Mouse (Mus musculus) neural tube, embryonic 11.5 days (tissue): ENCODE results near the gene Msl1. TPM values are rescaled to one million over a fixed set of nuclear protein-coding genes. Genes with fewer than 3 reads are reported as not detected.
A peak's percentile ranks its signal among the peaks of the same experiment; 100 is the strongest.

Source experiments
- ATAC-seq: fragments of 200-750 bp; cut with Nextera tagmentation; 2 replicates; pipeline ENCODE4 v1.8.0; 2017; ENCODE audit warnings: moderate number of reproducible peaks, mild to moderate bottlenecking, moderate TSS enrichment, moderate library complexity; ENCODE audit not compliant: insufficient read depth, low FRiP score, low TSS enrichment
- DNase-seq: peaks from one replicate; pipeline ENCODE4 v3.0.0-alpha.2; 2015; ENCODE audit warnings: low spot score
- H3K27ac ChIP-seq: fragments of 300-500 bp; sonication (generic); 2 replicates; pipeline ENCODE4 v1.5.1; 2014; ENCODE audit warnings: low read depth, mild to moderate bottlenecking, low read length
- H3K27me3 ChIP-seq: fragments of 300-500 bp; sonication (generic); 2 replicates; pipeline ENCODE4 v1.6.1; 2014; ENCODE audit warnings: mild to moderate bottlenecking, low read length, mixed read lengths; ENCODE audit not compliant: control insufficient read depth, insufficient read depth
- H3K36me3 ChIP-seq: fragments of 300-500 bp; sonication (generic); 2 replicates; pipeline ENCODE4 v1.6.1; 2014; ENCODE audit warnings: mild to moderate bottlenecking, low read length, moderate library complexity, mixed read lengths; ENCODE audit not compliant: control insufficient read depth, insufficient read depth
- H3K4me1 ChIP-seq: fragments of 300-500 bp; sonication (generic); 2 replicates; pipeline ENCODE4 v1.6.1; 2014; ENCODE audit warnings: low read length, mixed read lengths; ENCODE audit not compliant: control insufficient read depth, insufficient read depth
- H3K4me2 ChIP-seq: fragments of 300-500 bp; sonication (generic); 2 replicates; pipeline ENCODE4 v1.6.1; 2014; ENCODE audit warnings: low read depth, mild to moderate bottlenecking, moderate library complexity
- H3K4me3 ChIP-seq: fragments of 300-500 bp; sonication (generic); 2 replicates; pipeline ENCODE4 v1.5.1; 2014; ENCODE audit warnings: low read depth, low read length
- H3K9ac ChIP-seq: fragments of 300-500 bp; sonication (generic); 2 replicates; pipeline ENCODE4 v1.6.1; 2014; ENCODE audit warnings: mild to moderate bottlenecking, low read length
- H3K9me3 ChIP-seq: fragments of 300-500 bp; sonication (generic); 2 replicates; pipeline ENCODE4 v1.6.1; 2016; ENCODE audit warnings: low read length; ENCODE audit not compliant: control insufficient read depth
- WGBS: fragments of 180-500 bp; shearing (Covaris S2); extraction: QIAGEN DNeasy Blood & Tissue Kit; methylation state at CpG from one replicate; pipeline ENCODE4 v1.1.7; 2014; 5-methylcytosine and 5-hydroxymethylcytosine counted together
- polyA plus RNA-seq: library from polyadenylated mRNA; unstranded; fragments of >200 nt; fragmentation: Nextera tagmentation; extraction: Ambion mirVana; gene quantifications from 2 replicates; pipeline ENCODE4 v1.2.1, GENCODE M21; 2014

Msl1 gene
- polyA plus RNA-seq, 1 experiment from 2014 or later: 24.2 TPM

DNA sequence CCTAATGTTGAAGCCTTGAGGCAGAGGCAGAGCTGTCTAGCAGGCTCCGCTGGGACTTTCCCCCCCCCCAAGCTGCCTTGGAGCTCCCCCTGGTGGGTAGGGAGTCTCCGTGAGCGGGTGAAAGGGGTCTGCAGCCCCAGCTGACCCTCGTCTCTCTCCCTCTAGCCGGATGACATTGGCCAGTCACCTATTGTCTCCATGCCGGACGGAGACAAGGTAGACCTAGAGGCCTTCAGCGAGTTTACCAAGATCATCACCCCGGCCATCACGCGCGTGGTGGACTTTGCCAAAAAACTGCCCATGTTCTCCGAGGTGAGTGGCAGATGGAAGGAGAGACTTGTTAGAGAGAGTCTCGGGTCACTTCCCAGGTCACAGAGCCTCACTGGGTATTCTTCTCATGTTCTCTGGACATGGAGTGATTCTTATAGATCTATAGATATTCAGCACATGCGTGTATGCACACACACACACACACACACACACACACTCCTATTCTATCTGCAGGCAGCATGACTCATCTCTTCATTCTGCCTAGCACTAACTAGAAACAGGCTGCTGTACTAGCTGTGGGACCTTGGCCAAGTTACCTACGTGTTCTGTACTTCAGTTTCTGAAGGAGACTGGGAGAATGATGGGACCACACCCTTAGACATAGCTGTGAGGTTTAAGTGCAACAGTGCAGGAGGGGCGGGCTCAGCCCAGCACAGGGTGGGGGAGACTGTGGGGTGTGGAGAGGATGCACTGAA, 32.4 kb upstream of the Msl1 start:
- H3K36me3 ChIP-seq: peaks cover 4% of the 10 kb centered on the region
- no peak overlapping the region for H3K4me2 ChIP-seq
- no peak overlapping the region for H3K4me3 ChIP-seq
- no peak overlapping the region for H3K27ac ChIP-seq
- H3K27me3 ChIP-seq: no peaks in the 10 kb centered on the region
- no peaks in the 10 kb centered on the region for H3K9me3 ChIP-seq
- 73% methylated on average over 17 of the region's 17 CpGs for WGBS
- H3K4me1 ChIP-seq: peaks cover 20% of the 10 kb centered on the region
- DNase-seq (peak; percentile 24), ATAC-seq (no peak)
- no peak overlapping the region for H3K9ac ChIP-seq

DNA sequence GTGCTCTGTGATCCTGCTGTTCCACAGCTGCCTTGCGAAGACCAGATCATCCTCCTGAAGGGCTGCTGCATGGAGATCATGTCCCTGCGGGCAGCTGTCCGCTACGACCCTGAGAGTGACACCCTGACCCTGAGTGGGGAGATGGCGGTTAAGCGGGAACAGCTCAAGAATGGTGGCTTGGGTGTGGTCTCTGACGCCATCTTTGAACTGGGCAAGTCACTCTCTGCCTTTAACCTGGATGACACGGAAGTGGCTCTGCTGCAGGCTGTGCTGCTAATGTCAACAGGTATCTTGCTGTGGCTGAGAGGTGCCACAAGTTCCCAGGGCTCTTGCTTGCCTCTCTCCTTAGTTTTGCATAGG, 31.8 kb upstream of the Msl1 start:
- Histone ChIP-seq H3K9ac (no peak overlapping the region), H3K36me3 (peaks cover 4% of the 10 kb centered on the region), H3K4me1 (peaks cover 25% of the 10 kb centered on the region), H3K27me3 (no peaks in the 10 kb centered on the region), H3K9me3 (no peaks in the 10 kb centered on the region), H3K27ac (no peak overlapping the region), H3K4me2 (no peak overlapping the region), H3K4me3 (no peak overlapping the region)
- ATAC-seq (no peak), DNase-seq (peak; percentile 9)
- 85% methylated on average over 8 of the region's 8 CpGs for WGBS

DNA sequence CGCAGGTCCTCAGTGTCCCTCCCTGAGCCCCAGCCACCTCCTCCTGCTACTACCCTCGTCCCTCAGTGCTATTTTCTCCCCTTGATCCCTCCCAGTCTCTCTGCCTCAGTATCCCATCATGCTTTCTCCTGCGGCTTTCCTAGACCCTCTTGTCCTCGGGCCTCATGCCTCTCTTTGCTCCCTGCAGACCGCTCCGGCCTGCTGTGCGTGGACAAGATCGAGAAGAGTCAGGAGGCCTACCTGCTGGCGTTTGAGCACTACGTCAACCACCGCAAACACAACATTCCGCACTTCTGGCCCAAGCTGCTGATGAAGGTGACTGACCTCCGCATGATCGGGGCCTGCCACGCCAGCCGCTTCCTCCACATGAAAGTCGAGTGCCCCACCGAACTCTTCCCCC, 31.2 kb upstream of the Msl1 start:
- no peak overlapping the region for H3K27ac ChIP-seq
- no peaks in the 10 kb centered on the region for H3K9me3 ChIP-seq
- H3K9ac ChIP-seq: no peak overlapping the region
- ATAC-seq (no peak), DNase-seq (no peak)
- H3K36me3 ChIP-seq: peaks cover 4% of the 10 kb centered on the region
- H3K27me3 ChIP-seq: no peaks in the 10 kb centered on the region
- H3K4me3 ChIP-seq: no peak overlapping the region
- H3K4me1 ChIP-seq: peaks cover 27% of the 10 kb centered on the region
- H3K4me2 ChIP-seq: no peak overlapping the region
- WGBS: 85% methylated on average over 18 of the region's 18 CpGs

DNA sequence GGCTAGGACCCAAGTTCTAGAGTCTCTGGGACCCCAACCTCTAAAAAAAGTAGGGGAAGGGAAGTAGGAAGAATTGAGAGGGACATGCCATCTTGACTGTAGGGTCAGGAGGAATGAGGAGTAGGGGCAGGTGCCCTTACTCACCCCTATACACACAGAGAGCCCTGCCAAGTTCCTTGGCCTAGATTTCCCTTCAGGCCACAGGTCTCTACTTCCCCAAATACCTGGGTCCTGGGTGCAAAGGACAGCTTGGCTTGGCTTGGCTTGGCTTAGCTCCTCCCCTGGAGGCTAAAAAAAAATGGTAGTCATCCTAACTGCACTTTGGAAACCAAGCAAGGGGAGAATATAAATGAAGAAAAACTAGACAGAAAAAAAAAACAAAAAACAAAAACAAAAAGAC, 30.6 kb upstream of the Msl1 start:
- Histone ChIP-seq H3K36me3 (peaks cover 4% of the 10 kb centered on the region), H3K27me3 (no peaks in the 10 kb centered on the region), H3K4me3 (no peak overlapping the region), H3K9me3 (no peaks in the 10 kb centered on the region), H3K4me1 (peaks cover 27% of the 10 kb centered on the region), H3K27ac (no peak overlapping the region), H3K9ac (no peak overlapping the region), H3K4me2 (no peak overlapping the region)
- no peak for ATAC-seq
- DNase-seq: no peak

DNA sequence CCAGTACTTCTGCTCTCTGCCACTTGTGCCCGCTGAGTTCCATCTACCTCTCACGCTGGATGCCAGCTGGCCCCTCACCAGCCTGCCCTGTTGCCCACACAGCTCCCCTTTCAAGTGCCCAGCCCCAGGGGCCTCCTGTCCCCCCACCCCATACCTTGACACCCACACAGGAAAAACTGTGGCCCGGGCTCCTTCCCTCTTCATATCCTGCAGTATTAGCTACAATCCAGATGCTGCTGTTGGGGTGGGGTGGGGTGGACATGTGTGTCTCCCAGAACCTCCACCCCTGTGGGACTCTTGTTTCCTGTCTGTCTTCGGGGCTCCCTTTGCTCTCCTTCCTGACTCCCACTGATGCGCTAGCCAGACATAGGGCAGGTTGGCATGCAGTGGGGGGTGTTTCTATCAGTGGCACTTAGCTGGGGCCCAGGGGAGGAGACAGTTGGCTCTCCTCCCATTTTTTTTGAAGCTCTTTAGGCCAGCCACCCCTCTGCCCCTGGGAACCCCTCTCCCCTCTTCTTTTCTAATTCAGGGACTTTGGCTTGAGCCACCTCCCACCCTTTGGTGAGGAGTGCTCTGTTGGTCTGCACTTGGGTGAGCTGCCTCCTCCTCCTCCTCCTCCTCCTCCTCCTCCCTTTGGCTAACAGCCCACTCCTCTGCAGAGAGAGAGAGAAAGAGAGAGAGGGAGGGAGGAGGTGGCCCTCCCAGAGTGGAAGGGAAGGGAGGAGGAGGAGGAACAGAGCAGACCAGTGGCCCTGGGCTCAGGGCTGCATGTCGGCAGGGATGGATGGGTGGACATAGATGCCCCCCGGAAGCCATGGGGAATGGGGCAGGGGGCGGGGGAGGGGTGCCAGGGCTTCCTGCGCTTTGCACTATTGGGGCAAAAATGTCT, 29.7 kb upstream of the Msl1 start:
- Histone ChIP-seq H3K9me3 (no peaks in the 10 kb centered on the region), H3K4me1 (peaks cover 27% of the 10 kb centered on the region), H3K27ac (no peak overlapping the region), H3K9ac (no peak overlapping the region), H3K4me3 (no peak overlapping the region), H3K27me3 (no peaks in the 10 kb centered on the region), H3K4me2 (no peak overlapping the region), H3K36me3 (peaks cover 4% of the 10 kb centered on the region)
- ATAC-seq (no peak), DNase-seq (no peak)
- WGBS: 54% methylated on average over 6 of the region's 9 CpGs

DNA sequence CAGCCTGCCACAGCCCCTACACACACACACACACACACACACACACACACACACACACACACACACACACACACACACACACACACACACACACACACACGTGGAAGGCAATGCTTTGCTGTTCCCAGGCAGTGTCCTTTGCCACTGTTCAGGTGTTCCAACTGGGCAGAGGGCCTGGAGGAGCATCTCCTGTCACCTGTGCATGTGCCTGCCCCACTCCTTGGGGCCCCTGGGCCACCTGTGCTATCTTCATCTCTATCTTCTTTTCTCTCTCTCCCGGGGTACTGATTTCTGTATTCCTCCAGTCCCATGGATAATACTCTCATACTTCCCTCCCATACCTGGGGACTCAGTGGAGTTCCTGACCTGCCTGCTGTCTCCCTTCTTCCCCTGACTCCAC, 29.0 kb upstream of the Msl1 start:
- no peak for ATAC-seq
- Histone ChIP-seq H3K27me3 (no peaks in the 10 kb centered on the region), H3K9me3 (no peaks in the 10 kb centered on the region), H3K36me3 (peaks cover 2% of the 10 kb centered on the region; the same call in 1 of the 2 replicates), H3K4me1 (peaks cover 27% of the 10 kb centered on the region), H3K9ac (no peak overlapping the region), H3K4me3 (no peak overlapping the region), H3K27ac (no peak overlapping the region), H3K4me2 (no peak overlapping the region)
- no peak for DNase-seq
- WGBS: 63% methylated on average over 1 of the region's 2 CpGs

DNA sequence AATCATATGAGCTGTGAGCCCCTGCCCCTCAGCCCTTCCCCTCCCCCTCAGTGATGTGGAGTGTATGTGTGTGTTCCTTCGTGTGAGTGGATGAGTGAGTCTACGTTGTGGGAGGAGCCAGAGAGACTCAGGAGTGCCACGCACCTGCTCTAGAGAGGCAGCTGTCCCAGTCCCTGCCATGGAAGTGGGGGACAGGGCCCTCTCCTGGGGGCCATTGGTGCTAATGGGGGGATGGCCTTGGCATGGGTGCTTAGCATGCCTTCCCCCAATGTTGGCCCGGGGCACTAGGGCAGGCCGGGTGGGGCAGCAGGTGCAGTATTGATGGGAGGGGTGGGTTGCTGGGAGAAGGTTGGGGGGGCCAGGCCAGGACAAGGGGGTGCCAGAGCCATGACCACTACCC, 28.5 kb upstream of the Msl1 start:
- DNase-seq (no peak), ATAC-seq (peak; percentile 7; the same call in 1 of the 2 replicates)
- Histone ChIP-seq H3K36me3 (peaks cover 2% of the 10 kb centered on the region; the same call in 1 of the 2 replicates), H3K27ac (0 out of 2 replicates have a peak overlapping the region, but pooled peaks have one; percentile 39), H3K4me2 (peak overlapping the region; percentile 5; the same call in 1 of the 2 replicates), H3K9ac (peak overlapping the region; percentile 26; the same call in 1 of the 2 replicates), H3K27me3 (no peaks in the 10 kb centered on the region), H3K9me3 (no peaks in the 10 kb centered on the region), H3K4me3 (no peak overlapping the region), H3K4me1 (peaks cover 27% of the 10 kb centered on the region)
- 50% methylated on average over 5 of the region's 5 CpGs for WGBS

DNA sequence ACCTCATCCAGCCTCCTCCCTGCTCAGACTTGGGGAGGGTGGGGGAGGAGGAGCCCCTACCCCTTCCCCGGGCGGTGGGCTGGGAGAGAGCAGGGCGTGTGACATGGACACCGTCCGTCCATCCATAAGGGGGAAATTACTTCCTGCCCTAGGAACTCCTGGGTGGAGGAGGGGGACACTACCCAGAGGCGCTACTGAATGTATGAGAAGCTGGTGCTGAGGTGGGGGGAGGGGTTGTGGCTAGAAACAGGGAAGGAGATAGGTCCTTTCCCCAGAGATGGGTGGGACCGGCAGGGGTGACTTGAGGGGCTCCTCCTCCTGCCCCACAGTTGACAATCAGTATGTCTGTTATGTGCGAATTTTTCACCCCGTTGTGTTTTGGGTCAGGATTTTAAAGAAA, 28.0 kb upstream of the Msl1 start:
- Histone ChIP-seq H3K4me3 (no peak overlapping the region), H3K27me3 (no peaks in the 10 kb centered on the region), H3K4me2 (peak overlapping the region; percentile 5; the same call in 1 of the 2 replicates), H3K36me3 (peaks cover 2% of the 10 kb centered on the region; the same call in 1 of the 2 replicates), H3K9ac (peak overlapping the region; percentile 26; the same call in 1 of the 2 replicates), H3K4me1 (peaks cover 27% of the 10 kb centered on the region), H3K27ac (0 out of 2 replicates have a peak overlapping the region, but pooled peaks have one; percentile 39), H3K9me3 (no peaks in the 10 kb centered on the region)
- DNase-seq (peak; percentile 60), ATAC-seq (peak; percentile 22; the same call in 1 of the 2 replicates)
- WGBS: 23% methylated on average over 9 of the region's 9 CpGs
